Mouse (Mus musculus): ENCODE measurements around the gene Scarb1.

Gene Scarb1

DNA sequence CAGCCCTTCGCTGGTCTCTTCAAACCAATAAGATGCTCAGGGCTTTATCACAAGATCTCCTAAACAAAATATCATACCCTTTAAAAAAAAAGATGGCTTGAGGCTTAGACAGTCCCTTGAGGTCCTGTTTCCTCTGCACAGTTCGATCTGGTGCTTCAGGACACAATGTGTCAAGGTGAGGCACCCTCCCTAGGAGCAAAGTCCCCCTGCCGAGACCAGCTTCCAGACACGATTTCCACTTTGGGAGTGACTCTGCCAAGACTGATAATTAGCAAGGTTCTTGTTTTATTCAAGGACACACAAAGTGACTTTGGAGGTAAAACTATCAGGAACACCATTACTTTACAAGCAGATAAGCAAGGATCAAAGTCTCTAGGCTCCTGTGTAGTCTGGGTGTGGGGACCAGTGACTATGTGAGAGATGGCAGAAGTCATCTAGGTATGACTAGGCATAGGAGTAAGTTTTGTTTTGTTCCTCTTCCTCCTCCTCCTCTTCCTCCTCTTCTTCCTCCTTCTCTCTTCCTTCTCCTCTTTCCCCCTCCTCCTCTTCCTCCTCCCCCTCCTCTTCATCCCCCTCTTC, 24.0 kb upstream of the Scarb1 start:
- in situ Hi-C loops (cut with MboI, MseI), result loop anchor here in 1 of 2 experiments (5.0 kb wide), 1 partner anchor 88 kb away; no protein-coding TSS in a partner anchor

DNA sequence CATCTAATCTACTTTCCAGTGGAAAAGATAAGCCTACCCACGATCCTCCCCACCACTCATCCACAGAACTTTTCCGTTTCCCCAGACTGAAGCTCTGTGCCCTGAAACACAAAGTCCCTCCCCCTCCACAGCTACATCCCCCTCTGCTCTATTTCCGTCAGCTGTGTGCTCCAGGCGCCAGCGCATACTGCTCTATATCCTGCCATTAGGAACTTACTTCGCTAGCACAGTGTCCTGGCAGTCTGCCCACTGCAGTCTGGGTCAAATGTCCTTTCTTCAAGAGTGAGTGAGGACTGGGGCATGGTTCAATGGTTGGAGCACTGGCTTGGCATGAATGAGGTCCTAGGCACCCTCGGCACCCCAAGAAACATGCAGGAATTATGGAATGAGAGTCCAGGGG, 23.0 kb upstream of the Scarb1 start:
- in situ Hi-C loops (cut with MboI, MseI), result no loop called here

- in situ Hi-C loops (cut with MboI, MseI), result no loop called here
These were observed 20.2 kb upstream of the Scarb1 start for GRCm38 (mm10) chr5:125360981-125361510.

DNA sequence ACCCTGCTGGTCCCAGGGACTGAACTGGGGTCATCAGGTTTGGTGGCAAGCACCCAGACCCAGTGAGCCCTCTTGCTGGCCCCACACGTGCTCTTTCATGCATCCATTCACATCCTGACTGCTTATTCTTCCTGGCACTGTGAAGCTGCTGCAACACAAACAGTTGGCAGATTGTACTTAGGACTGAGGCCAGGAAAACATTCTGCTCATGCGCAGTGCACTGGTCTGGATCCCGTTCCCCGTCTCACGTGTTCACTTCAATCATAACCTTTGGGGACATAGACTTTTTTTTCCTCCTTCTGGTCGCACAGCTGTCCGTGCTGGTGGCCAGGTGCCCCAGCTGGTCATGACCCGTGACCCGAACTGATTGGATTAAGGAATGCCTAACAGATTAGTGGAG, 19.7 kb upstream of the Scarb1 start:
- in situ Hi-C loops (cut with MboI, MseI), result no loop called here

DNA sequence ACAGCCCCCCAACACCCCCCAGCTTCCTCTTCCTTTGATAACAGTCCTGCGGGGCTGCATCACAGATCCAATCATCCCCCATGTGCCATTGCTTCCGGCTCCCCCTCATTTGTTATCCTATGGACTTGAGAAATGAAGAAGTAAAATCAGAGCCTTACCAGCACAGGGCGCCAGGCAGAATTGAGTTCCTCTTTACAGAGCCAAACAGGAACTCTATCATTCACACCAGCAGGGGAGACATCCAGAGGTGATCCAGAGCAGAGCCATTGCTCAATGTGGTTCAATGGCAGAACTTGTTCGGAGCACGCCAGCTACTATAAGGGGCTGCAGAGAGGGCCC, 17.3 kb upstream of the Scarb1 start:
- in situ Hi-C loops (cut with MboI, MseI), result no loop called here

DNA sequence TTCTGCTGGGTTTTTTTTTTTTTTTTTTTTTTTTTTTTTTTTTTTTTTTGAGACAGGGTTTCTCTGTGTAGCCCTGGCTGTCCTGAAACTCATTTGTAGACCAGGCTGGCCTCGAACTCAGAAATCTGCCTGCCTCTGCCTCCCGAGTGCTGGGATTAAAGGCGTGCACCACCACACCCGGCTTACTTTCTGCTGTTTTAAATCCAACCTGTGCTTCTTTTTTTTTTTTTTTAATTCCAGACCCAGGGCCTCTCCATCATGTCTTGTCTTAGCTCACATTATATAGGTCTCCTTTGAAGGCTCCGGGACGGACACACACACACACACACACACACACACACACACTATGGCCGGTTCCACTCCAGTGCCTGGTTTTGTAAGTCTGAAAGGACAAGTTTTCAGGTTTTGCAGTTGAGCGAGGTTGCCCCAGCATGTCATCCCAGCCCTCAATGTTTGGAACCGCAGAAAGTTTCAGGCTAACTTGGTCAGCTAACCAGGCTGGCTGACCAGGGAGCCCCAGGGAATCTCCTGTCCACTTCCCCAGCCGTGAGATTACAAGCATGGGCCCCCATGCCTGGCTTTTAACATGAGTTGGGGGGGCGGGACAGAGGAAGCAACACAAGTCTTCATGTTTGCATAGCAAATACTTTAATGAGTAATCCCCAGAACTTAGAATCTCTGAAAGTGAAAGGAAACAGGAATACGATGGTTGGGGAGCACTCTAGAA, 16.8 kb upstream of the Scarb1 start:
- in situ Hi-C loops (cut with MboI, MseI), result no loop called here

- in situ Hi-C loops (cut with MboI, MseI), result no loop called here
These were observed 14.8 kb upstream of the Scarb1 start for GRCm38 (mm10) chr5:125355650-125356049.

DNA sequence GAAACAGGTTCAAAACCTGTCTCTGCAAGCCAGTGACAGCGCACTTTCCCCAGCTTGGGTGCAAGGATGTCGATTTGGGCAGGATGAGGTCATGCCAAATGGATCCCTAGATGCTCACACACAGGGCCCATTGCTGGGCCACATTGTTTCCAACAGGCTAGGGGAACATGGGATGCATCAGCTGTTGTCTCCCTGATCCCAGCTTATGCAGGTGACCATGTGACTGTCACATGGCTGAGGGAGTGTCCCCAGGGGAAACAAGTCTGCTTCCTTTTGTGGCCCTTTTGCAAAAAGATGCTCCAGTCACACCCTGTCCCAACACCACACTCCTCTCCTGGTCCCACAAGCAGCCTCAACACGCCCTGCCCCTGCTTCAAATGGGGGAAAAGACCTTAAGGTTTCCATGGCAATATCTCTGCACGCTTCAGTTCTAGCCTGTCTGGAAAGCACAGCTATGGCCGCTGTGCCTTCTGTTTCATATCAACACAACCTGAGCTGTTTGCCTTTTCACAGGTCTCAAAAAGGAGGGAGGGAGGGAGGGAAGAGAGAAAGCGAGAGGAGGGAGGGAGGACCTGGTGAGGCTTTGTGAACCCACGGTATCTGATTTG, 14.1 kb upstream of the Scarb1 start:
- in situ Hi-C loops (cut with MboI, MseI), result no loop called here

DNA sequence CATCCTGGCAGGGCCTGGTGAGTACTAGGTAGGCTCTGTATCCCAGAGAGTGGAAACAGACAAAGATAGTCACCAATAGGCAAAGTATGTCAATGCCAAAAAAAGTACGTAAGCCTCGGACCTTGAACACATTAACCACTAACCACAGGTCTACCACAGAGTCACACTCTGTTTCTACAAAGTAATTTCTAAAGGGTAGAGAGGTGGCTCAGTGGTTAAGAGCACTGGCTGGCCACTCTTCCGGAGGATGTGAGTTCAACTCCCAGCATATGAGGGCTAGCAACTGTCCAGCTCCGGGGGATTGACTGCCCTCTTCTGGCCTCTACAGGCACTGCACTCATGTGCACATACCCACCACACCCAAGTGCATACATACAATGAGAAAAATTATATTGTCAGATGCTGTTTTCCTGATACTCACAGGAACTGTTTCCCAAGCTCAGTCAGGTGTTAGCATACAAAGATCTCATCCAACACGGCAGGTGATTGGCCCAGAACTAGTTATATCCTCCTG, 11.9 kb upstream of the Scarb1 start:
- in situ Hi-C loops (cut with MboI, MseI), result no loop called here

- in situ Hi-C loops (cut with MboI, MseI), result no loop called here
These were observed 11.0 kb upstream of the Scarb1 start for GRCm38 (mm10) chr5:125351939-125352338.

DNA sequence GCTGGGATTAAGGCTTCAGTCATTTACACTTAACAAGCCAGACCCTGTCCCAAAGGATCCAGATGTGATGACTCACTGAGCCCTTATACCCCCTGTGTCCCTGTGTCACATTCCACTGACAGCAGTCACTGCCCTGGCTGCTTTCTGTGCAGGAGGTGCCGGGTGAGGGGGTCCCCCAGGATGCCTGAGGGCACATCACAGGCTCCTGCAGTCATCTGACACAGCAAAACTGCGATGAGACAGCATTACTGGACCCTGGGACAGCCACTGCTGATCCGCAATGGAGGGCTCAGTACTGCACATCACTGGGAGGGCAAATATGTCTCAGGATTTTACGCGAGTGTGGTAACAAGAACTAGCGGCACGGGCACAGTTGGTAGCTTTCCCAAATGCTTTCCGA, 10.2 kb upstream of the Scarb1 start:
- in situ Hi-C loops (cut with MboI, MseI), result no loop called here

- in situ Hi-C loops (cut with MboI, MseI), result loop anchor here in 1 of 2 experiments (25.0 kb wide), 1 partner anchor 712 kb away; the partner anchor contains the start of gene Atp6v0a2
These were observed 8.5 kb upstream of the Scarb1 start for GRCm38 (mm10) chr5:125349391-125349790.

DNA sequence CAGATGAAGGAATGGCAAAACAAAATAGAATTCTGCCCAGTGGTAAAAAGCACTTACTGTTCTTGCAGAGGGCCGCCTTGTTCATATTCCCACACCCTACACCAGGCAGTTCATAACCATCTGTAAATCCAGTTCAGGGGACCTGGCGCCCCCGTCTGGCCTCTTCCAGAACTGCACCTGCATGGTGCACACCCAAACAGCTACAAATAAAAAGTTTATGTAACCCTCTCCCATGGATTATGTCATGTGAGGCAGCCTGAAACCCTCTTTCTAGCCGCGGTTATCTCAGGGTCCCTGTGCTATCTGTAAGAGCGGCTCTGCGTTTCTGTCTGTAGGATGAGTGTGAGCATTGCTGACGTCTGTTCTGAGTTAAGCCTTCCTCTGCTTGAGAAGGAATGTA, 7.6 kb upstream of the Scarb1 start:
- in situ Hi-C loops (cut with MboI, MseI), result loop anchor here in 1 of 2 experiments (25.0 kb wide), 1 partner anchor 711 kb away; the partner anchor contains the start of gene Atp6v0a2

DNA sequence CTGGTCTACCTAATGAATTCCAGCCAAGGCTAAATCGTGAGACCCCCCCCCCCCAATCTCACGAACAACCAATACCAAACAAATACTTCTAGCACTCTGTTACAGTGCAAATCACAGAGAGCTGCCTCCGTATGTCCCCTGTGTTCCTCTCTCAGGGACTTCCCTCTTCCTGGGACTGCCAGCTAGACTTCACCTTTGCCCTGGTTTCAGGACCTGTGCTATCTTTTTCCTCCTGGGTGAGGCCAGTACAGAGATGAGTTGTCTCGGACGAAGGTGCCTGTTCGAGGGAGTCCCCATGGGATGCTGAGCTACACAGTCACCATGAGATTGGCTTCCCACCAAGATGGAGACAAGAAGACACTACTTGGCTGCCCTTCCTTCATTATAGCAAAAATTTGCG, 7.2 kb upstream of the Scarb1 start:
- in situ Hi-C loops (cut with MboI, MseI), result loop anchor here in 1 of 2 experiments (25.0 kb wide), 1 partner anchor 711 kb away; the partner anchor contains the start of gene Atp6v0a2

- in situ Hi-C loops (cut with MboI, MseI), result loop anchor here in 1 of 2 experiments (25.0 kb wide), 1 partner anchor 707 kb away; the partner anchor contains the start of gene Atp6v0a2
These were observed 3.4 kb upstream of the Scarb1 start for GRCm38 (mm10) chr5:125344296-125344695.

- in situ Hi-C loops (cut with MboI, MseI), result loop anchor here in 1 of 2 experiments (25.0 kb wide), 1 partner anchor 704 kb away; the partner anchor contains the start of gene Atp6v0a2
These were observed 681 bp upstream of the Scarb1 start for GRCm38 (mm10) chr5:125341459-125342090.

GRCm38 (mm10) chr5:125339851-125340531, 903 bp downstream of the Scarb1 start:
- in situ Hi-C loops (cut with MboI, MseI), result loop anchor here in 1 of 2 experiments (25.0 kb wide), 1 partner anchor 703 kb away; the partner anchor contains the start of gene Atp6v0a2

GRCm38 (mm10) chr5:125339108-125339751, 1.7 kb downstream of the Scarb1 start:
- in situ Hi-C loops (cut with MboI, MseI), result loop anchor here in 1 of 2 experiments (25.0 kb wide), 1 partner anchor 702 kb away; the partner anchor contains the start of gene Atp6v0a2

DNA sequence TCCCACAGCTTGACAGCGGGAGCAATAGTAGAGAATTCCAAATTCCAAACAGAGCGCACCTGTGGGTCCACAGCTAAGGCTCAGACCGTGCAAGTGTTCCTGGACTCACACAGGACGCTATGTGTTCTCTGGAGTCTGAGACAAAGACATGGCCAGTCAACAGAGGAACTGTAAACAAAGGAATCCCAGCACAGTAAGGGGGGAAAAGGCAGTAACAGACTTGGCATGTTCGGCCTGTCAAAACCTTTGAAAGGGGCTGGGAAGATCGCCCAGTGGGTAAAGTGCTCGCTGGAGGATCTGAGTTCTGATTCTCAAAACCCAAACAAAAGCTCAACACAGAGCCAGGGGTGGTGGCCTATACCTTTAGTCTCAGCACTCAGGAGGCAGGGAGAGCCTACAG, 3.4 kb downstream of the Scarb1 start:
- in situ Hi-C loops (cut with MboI, MseI), result loop anchor here in 1 of 2 experiments (25.0 kb wide), 1 partner anchor 700 kb away; the partner anchor contains the start of gene Atp6v0a2

- in situ Hi-C loops (cut with MboI, MseI), result loop anchor here in 1 of 2 experiments (25.0 kb wide), 1 partner anchor 700 kb away; the partner anchor contains the start of gene Atp6v0a2
These were observed 3.9 kb downstream of the Scarb1 start for GRCm38 (mm10) chr5:125337012-125337411.
